Mouse (Mus musculus) right cerebral cortex, postnatal 36 days (tissue): ENCODE measurements around the gene Wbp2nl.
"Not testable (repeated sequence)": the region's sequence is repeated elsewhere in the genome, so short reads cannot be mapped to it uniquely, and the experiment has no call there.

ENCODE experiments used
- DNase-seq, 2 experiments: peaks; one replicate each; pipeline ENCODE4 v3.0.0; 2022; ENCODE audit warnings: low spot score in 2 of 2, mixed read lengths in 1 of 2

Wbp2nl gene

GRCm38 (mm10) chr15:82348258-82348998, 49.7 kb downstream of the Wbp2nl start:
- no peak for DNase-seq

GRCm38 (mm10) chr15:82348999-82349341, 50.2 kb downstream of the Wbp2nl start:
- no peak for DNase-seq

GRCm38 (mm10) chr15:82350349-82350748, 51.6 kb downstream of the Wbp2nl start:
- DNase-seq, result no peak

GRCm38 (mm10) chr15:82351480-82351879, 52.7 kb downstream of the Wbp2nl start:
- DNase-seq, result no peak

- no peak for DNase-seq
Observed at GRCm38 (mm10) chr15:82353078-82353744, 54.5 kb downstream of the Wbp2nl start.

GRCm38 (mm10) chr15:82353745-82354113, 55.0 kb downstream of the Wbp2nl start:
- no peak for DNase-seq

- DNase-seq, result peak; percentile 93 to 96
Observed at GRCm38 (mm10) chr15:82354126-82354945, 55.6 kb downstream of the Wbp2nl start, which contains the start of gene Ndufa6. TSS of gene Ndufa6 (minus strand) at chr15:82354322.

- DNase-seq, result no peak
Observed at GRCm38 (mm10) chr15:82358431-82359260, 59.9 kb downstream of the Wbp2nl start.

- no peak for DNase-seq
Observed at GRCm38 (mm10) chr15:82361459-82362018, 62.8 kb downstream of the Wbp2nl start.

- no peak for DNase-seq
Observed at GRCm38 (mm10) chr15:82362234-82362633, 63.5 kb downstream of the Wbp2nl start.

GRCm38 (mm10) chr15:82363801-82364200, 65.0 kb downstream of the Wbp2nl start:
- DNase-seq, result not testable (repeated sequence)
